In genomic region chr11:118360491-118360890, GRCm38 (mm10) we compare ENCODE assay signal across 9 mouse cellular contexts. TPM values are rescaled to one million over a fixed set of nuclear protein-coding genes. Genes with fewer than 3 reads are reported as not detected.
DNase-seq lines count a peak whose midpoint lies in the region; ATAC-seq and TF ChIP-seq lines count a peak whose summit lies in the region.
"Had no signal": no experiment of that assay in that cellular context is flagged by ENCODE, and none has a peak within 500 bp of the region (broad histone marks: within the 10 kb centered on the region; RNA-seq: fewer than 3 reads in every experiment).

No protein-coding gene starts in this region.

- no peaks in the 10 kb centered on the region for H3K27me3 ChIP-seq in intestine, embryonic 16.5 days (replicated peaks; ENCODE audit: control insufficient read depth, insufficient read depth, low read length)
- 0 out of 2 replicates have a peak, but pooled peaks cover 3% of the 10 kb centered on the region for H3K27me3 ChIP-seq in intestine, postnatal 0 days (replicated peaks; ENCODE audit: control insufficient read depth, insufficient read depth, low read length)
- no peaks in the 10 kb centered on the region for H3K27me3 ChIP-seq in embryonic facial prominence, embryonic 14.5 days (replicated peaks; ENCODE audit: control insufficient read depth, insufficient read depth, low read length)
- H3K27me3 ChIP-seq in myocyte (ENCODE audit: control insufficient read depth, insufficient read depth, insufficient read length) = no peaks in the 10 kb centered on the region
- H3K27me3 ChIP-seq in kidney, adult 2 months (replicated peaks; ENCODE audit: control insufficient read depth, insufficient read depth, low read length) = no peaks in the 10 kb centered on the region

- no peak for TF ChIP-seq POLR2A in myocyte (IDR thresholded peaks at IDR 0.05; ENCODE audit: insufficient read length, low read depth)
- no peak for TF ChIP-seq POLR2A in kidney, adult 2 months (IDR thresholded peaks at IDR 0.05; ENCODE audit: low read depth, low read length)

- no peak overlapping the region for H3ac ChIP-seq in myocyte (ENCODE audit: control insufficient read depth, insufficient read length)

- H3K9me3 ChIP-seq in intestine, embryonic 16.5 days (ENCODE audit: control insufficient read depth, low read length) = no peaks in the 10 kb centered on the region
- no peaks in the 10 kb centered on the region for H3K9me3 ChIP-seq in intestine, postnatal 0 days (ENCODE audit: control insufficient read depth)
- no peaks in the 10 kb centered on the region for H3K9me3 ChIP-seq in embryonic facial prominence, embryonic 14.5 days (ENCODE audit: control insufficient read depth, low read length)
- H3K9me3 ChIP-seq: liver, embryonic 15.5 days had no signal

- H3K27ac ChIP-seq in intestine, embryonic 16.5 days (ENCODE audit: low read length) = peak overlapping the region; percentile 33; the same call in 1 of the 2 replicates
- H3K27ac ChIP-seq in intestine, postnatal 0 days (ENCODE audit: low read depth, low read length) = no peak overlapping the region
- peak overlapping the region; percentile 8; the same call in 1 of the 2 replicates for H3K27ac ChIP-seq in embryonic facial prominence, embryonic 14.5 days (replicated peaks; ENCODE audit: low read depth, low read length)
- H3K27ac ChIP-seq in kidney, adult 2 months (ENCODE audit: insufficient read depth, low read depth, low read length) = no peak overlapping the region
- H3K27ac ChIP-seq: liver, embryonic 15.5 days had no signal

- peak; percentile 24 for ATAC-seq in intestine, embryonic 16.5 days
- ATAC-seq in intestine, postnatal 0 days = no peak
- ATAC-seq in embryonic facial prominence, embryonic 14.5 days (ENCODE audit: low read depth) = no peak

- H3K36me3 ChIP-seq in intestine, embryonic 16.5 days (ENCODE audit: control insufficient read depth, insufficient read depth, low read length) = no peaks in the 10 kb centered on the region
- H3K36me3 ChIP-seq in intestine, postnatal 0 days (ENCODE audit: control insufficient read depth, insufficient read depth) = no peaks in the 10 kb centered on the region
- no peaks in the 10 kb centered on the region for H3K36me3 ChIP-seq in embryonic facial prominence, embryonic 14.5 days (ENCODE audit: control insufficient read depth, insufficient read depth, low read length)
- no peaks in the 10 kb centered on the region for H3K36me3 ChIP-seq in myocyte (ENCODE audit: control insufficient read depth, insufficient read depth)
- H3K36me3 ChIP-seq in kidney, adult 2 months (ENCODE audit: control insufficient read depth, insufficient read depth, low read length) = no peaks in the 10 kb centered on the region
- H3K36me3 ChIP-seq: liver, embryonic 15.5 days had no signal

- 55% methylated on average over 7 of the region's 7 CpGs for WGBS in intestine, embryonic 16.5 days
- WGBS in intestine, postnatal 0 days = 51% methylated on average over 7 of the region's 7 CpGs
- WGBS in embryonic facial prominence, embryonic 14.5 days = 64% methylated on average over 7 of the region's 7 CpGs
- WGBS in kidney, adult 2 months = 59% methylated on average over 7 of the region's 7 CpGs

- H3K79me2 ChIP-seq in myocyte (ENCODE audit: control insufficient read depth, insufficient read depth) = peaks cover 3% of the 10 kb centered on the region

- no peak for DNase-seq in embryonic facial prominence, embryonic 14.5 days (ENCODE audit: low spot score)
- peak; percentile 44 to 45 for DNase-seq in heart, postnatal 14 days
- DNase-seq in kidney, adult 2 months = no peak
- no peak for DNase-seq in embryo, embryonic 10 days (ENCODE audit: low spot score)
- DNase-seq: gastrocnemius, postnatal 10 days had no signal

- no peak overlapping the region for H3K9ac ChIP-seq in intestine, embryonic 16.5 days (ENCODE audit: low read depth, low read length)
- no peak overlapping the region for H3K9ac ChIP-seq in intestine, postnatal 0 days (ENCODE audit: low read depth, low read length)
- no peak overlapping the region for H3K9ac ChIP-seq in embryonic facial prominence, embryonic 14.5 days (ENCODE audit: low read depth, low read length)
- H3K9ac ChIP-seq: liver, embryonic 15.5 days had no signal

- intact Hi-C loops in heart, postnatal 14 days (cut with DNase I) = no loop called here

- peaks cover 30% of the 10 kb centered on the region for H3K4me1 ChIP-seq in intestine, embryonic 16.5 days (ENCODE audit: control insufficient read depth, insufficient read depth, low read length)
- H3K4me1 ChIP-seq in intestine, postnatal 0 days (replicated peaks; ENCODE audit: control insufficient read depth, insufficient read depth, low read length) = no peaks in the 10 kb centered on the region
- H3K4me1 ChIP-seq in embryonic facial prominence, embryonic 14.5 days (ENCODE audit: control insufficient read depth, insufficient read depth, low read length) = peaks cover 57% of the 10 kb centered on the region
- no peaks in the 10 kb centered on the region for H3K4me1 ChIP-seq in kidney, adult 2 months (ENCODE audit: control insufficient read depth, insufficient read depth, low read length)

- no peak overlapping the region for H3K4me2 ChIP-seq in intestine, embryonic 16.5 days (ENCODE audit: low read depth, low read length)
- H3K4me2 ChIP-seq in intestine, postnatal 0 days (replicated peaks; ENCODE audit: low read depth) = no peak overlapping the region
- H3K4me2 ChIP-seq in embryonic facial prominence, embryonic 14.5 days (ENCODE audit: low read depth, low read length) = no peak overlapping the region
- peak overlapping the region; percentile 44 for H3K4me2 ChIP-seq in myocyte (ENCODE audit: low read depth)
- H3K4me2 ChIP-seq: liver, embryonic 15.5 days had no signal

- no peak for TF ChIP-seq CTCF in intestine, postnatal 0 days (IDR thresholded peaks at IDR 0.05; ENCODE audit: low read depth)
- TF ChIP-seq CTCF in kidney, adult 2 months (conservative IDR thresholded peaks at IDR 0.05; ENCODE audit: insufficient read depth, insufficient read length, low read depth, low read length) = no peak

- no peak overlapping the region for H3K4me3 ChIP-seq in intestine, embryonic 16.5 days (ENCODE audit: low read length)
- H3K4me3 ChIP-seq in intestine, postnatal 0 days (ENCODE audit: low read depth, low read length) = no peak overlapping the region
- no peak overlapping the region for H3K4me3 ChIP-seq in embryonic facial prominence, embryonic 14.5 days (ENCODE audit: low read depth, low read length)
- no peak overlapping the region for H3K4me3 ChIP-seq in myocyte
- no peak overlapping the region for H3K4me3 ChIP-seq in kidney, adult 2 months (ENCODE audit: insufficient read depth, low read depth, low read length)
- H3K4me3 ChIP-seq: liver, embryonic 15.5 days had no signal

TF ChIP-seq in myocyte, 11 proteins besides CTCF, POLR2A, EP300 and RAD21:
- TF ChIP-seq POLR2AphosphoS2 (IDR thresholded peaks at IDR 0.05; ENCODE audit: insufficient read length, low read depth) (no peak), USF1 (IDR thresholded peaks at IDR 0.05; ENCODE audit: low read depth) (no peak), REST (IDR thresholded peaks at IDR 0.05; ENCODE audit: insufficient read depth, insufficient read length) (no peak), SRF (IDR thresholded peaks at IDR 0.05; ENCODE audit: control insufficient read depth, insufficient read length, low read depth) (no peak), MYOD1 (IDR thresholded peaks at IDR 0.05; ENCODE audit: control insufficient read depth in 1 of 3, insufficient read length in 2 of 3, low read depth in 2 of 3) (no peak), MYOG (IDR thresholded peaks at IDR 0.05; ENCODE audit: control insufficient read depth in 1 of 3, insufficient read depth in 1 of 3, insufficient read length in 2 of 3, low read depth in 2 of 3) (no peak), TCF12 (IDR thresholded peaks at IDR 0.05; ENCODE audit: insufficient read depth, poor library complexity, severe bottlenecking) (no peak), TCF3 (IDR thresholded peaks at IDR 0.05; ENCODE audit: insufficient read length, low read depth) (no peak), E2F4 (IDR thresholded peaks at IDR 0.05; ENCODE audit: insufficient read depth) (no peak), CEBPB (IDR thresholded peaks at IDR 0.05; ENCODE audit: insufficient read depth, poor library complexity, severe bottlenecking) (no peak), MAX (IDR thresholded peaks at IDR 0.05; ENCODE audit: low read depth) (no peak)
TF ChIP-seq in myocyte: peak in this region for 0.

RNA-seq across cellular contexts. Expression of gene Timp2, which starts 5.0 kb away (rescaled TPM):
- 30.9 and 45.1 TPM in 2 replicates for polyA plus RNA-seq in intestine, embryonic 16.5 days (2015; fragmentation: Nextera tagmentation; extraction: Ambion mirVana)
- polyA plus RNA-seq in intestine, postnatal 0 days (2015; fragmentation: Nextera tagmentation; extraction: Ambion mirVana) = 38.9 TPM in 2 replicates
- polyA plus RNA-seq in embryonic facial prominence, embryonic 14.5 days (2014; fragmentation: Nextera tagmentation; extraction: Ambion mirVana) = 182 and 196 TPM in 2 replicates
- total RNA-seq in heart, postnatal 14 days (2021) = 100 to 1,000 TPM; 150 to 168 TPM
- 321 TPM for polyA plus RNA-seq in myocyte (2012; fragmentation: generic; extraction: Trizol)
- polyA plus RNA-seq in kidney, adult 2 months (2012; rRNA removed) = 78.7 and 83.3 TPM in 2 replicates

RNA-seq across cellular contexts. Expression of gene Cep295nl, which starts 18.2 kb away (rescaled TPM):
- polyA plus RNA-seq in intestine, embryonic 16.5 days (2015; fragmentation: Nextera tagmentation; extraction: Ambion mirVana) = 0.20 and 0.24 TPM in 2 replicates
- polyA plus RNA-seq in intestine, postnatal 0 days (2015; fragmentation: Nextera tagmentation; extraction: Ambion mirVana) = 0.12 TPM in 2 replicates
- polyA plus RNA-seq in embryonic facial prominence, embryonic 14.5 days (2014; fragmentation: Nextera tagmentation; extraction: Ambion mirVana) = 0.63 and 1.2 TPM in 2 replicates
- 1 to 10 TPM in 1 of 2 experiments, under 1 TPM in 1; 1.00 to 2.0 TPM for total RNA-seq in heart, postnatal 14 days (2021)
- polyA plus RNA-seq in myocyte (2012; fragmentation: generic; extraction: Trizol) = 0.60 TPM
- 0.06 and 0.07 TPM in 2 replicates for polyA plus RNA-seq in kidney, adult 2 months (2012; rRNA removed)
- polyA plus RNA-seq: liver, embryonic 15.5 days had no signal

RNA-seq across cellular contexts. Expression of gene Lgals3bp, which starts 41.4 kb away (rescaled TPM):
- polyA plus RNA-seq in intestine, embryonic 16.5 days (2015; fragmentation: Nextera tagmentation; extraction: Ambion mirVana) = 226 and 234 TPM in 2 replicates
- polyA plus RNA-seq in intestine, postnatal 0 days (2015; fragmentation: Nextera tagmentation; extraction: Ambion mirVana) = 348 and 382 TPM in 2 replicates
- 11.8 and 14.2 TPM in 2 replicates for polyA plus RNA-seq in embryonic facial prominence, embryonic 14.5 days (2014; fragmentation: Nextera tagmentation; extraction: Ambion mirVana)
- 10 to 100 TPM; 21.2 to 24.1 TPM for total RNA-seq in heart, postnatal 14 days (2021)
- 16.4 TPM for polyA plus RNA-seq in myocyte (2012; fragmentation: generic; extraction: Trizol)
- 360 and 363 TPM in 2 replicates for polyA plus RNA-seq in kidney, adult 2 months (2012; rRNA removed)

RNA-seq across cellular contexts. Expression of gene Cant1, which starts 58.4 kb away (rescaled TPM):
- polyA plus RNA-seq in intestine, embryonic 16.5 days (2015; fragmentation: Nextera tagmentation; extraction: Ambion mirVana) = 38.7 and 44.1 TPM in 2 replicates
- 35.0 and 36.1 TPM in 2 replicates for polyA plus RNA-seq in intestine, postnatal 0 days (2015; fragmentation: Nextera tagmentation; extraction: Ambion mirVana)
- polyA plus RNA-seq in embryonic facial prominence, embryonic 14.5 days (2014; fragmentation: Nextera tagmentation; extraction: Ambion mirVana) = 30.8 and 30.9 TPM in 2 replicates
- 10 to 100 TPM; 17.9 to 20.9 TPM for total RNA-seq in heart, postnatal 14 days (2021)
- 33.7 TPM for polyA plus RNA-seq in myocyte (2012; fragmentation: generic; extraction: Trizol)
- polyA plus RNA-seq in kidney, adult 2 months (2012; rRNA removed) = 42.6 and 53.0 TPM in 2 replicates

Comparison
In these comparisons a context has a peak if more than half of its experiments do, and no peak if none do; other contexts are left out.
1. H3K27ac ChIP-seq: peak in intestine, embryonic 16.5 days (single experiment) and embryonic facial prominence, embryonic 14.5 days (single experiment); none in intestine, postnatal 0 days (single experiment) and kidney, adult 2 months (single experiment).
2. DNase-seq: peak in heart, postnatal 14 days (2 of 2); none in embryonic facial prominence, embryonic 14.5 days (single experiment), kidney, adult 2 months (single experiment) and embryo, embryonic 10 days (single experiment).
3. RNA of gene Lgals3bp, which starts 41.4 kb away (polyA plus RNA-seq): 348 to 382 TPM in intestine, postnatal 0 days, 360 to 363 TPM in kidney, adult 2 months and 226 to 234 TPM in intestine, embryonic 16.5 days; 16.4 TPM in myocyte (single experiment) and 11.8 to 14.2 TPM in embryonic facial prominence, embryonic 14.5 days; every median in the first group is over 10 times any median in the second.